Mouse (Mus musculus) CH12.LX (cell line): ENCODE measurements around the gene Cfap126.

Experiments
- CTCF ChIP-seq, 2 experiments: IDR thresholded peaks in 1 of 2; conservative IDR thresholded peaks in 1 of 2; 2 replicates each; pipeline ENCODE4 v1.5.1; 2011 to 2012; ENCODE audit warnings: low read depth in 2 of 2, low read length in 2 of 2, improper control_type of control experiment in 1 of 2, inconsistent platforms in 1 of 2, mild to moderate bottlenecking in 1 of 2, moderate library complexity in 1 of 2
- E2F4 ChIP-seq: IDR thresholded peaks from 2 replicates; pipeline ENCODE4 v1.6.1; 2011; ENCODE audit warnings: low read depth, low read length, improper control_type of control experiment; ENCODE audit not compliant: insufficient replicate concordance
- EP300 ChIP-seq: IDR thresholded peaks from 2 replicates; pipeline ENCODE4 v1.6.1; 2011; ENCODE audit warnings: low read length, improper control_type of control experiment
- JUN ChIP-seq: IDR thresholded peaks from 2 replicates; pipeline ENCODE4 v1.6.1; 2011; ENCODE audit warnings: low read depth, mild to moderate bottlenecking, low read length, improper control_type of control experiment, moderate library complexity; ENCODE audit not compliant: insufficient read depth
- MAFK ChIP-seq: IDR thresholded peaks from 2 replicates; pipeline ENCODE4 v1.6.1; 2011; ENCODE audit warnings: low read length, improper control_type of control experiment; ENCODE audit not compliant: insufficient replicate concordance
- MAX ChIP-seq: IDR thresholded peaks from 2 replicates; pipeline ENCODE4 v1.6.1; 2011; ENCODE audit warnings: low read length, improper control_type of control experiment
- NRF1 ChIP-seq: IDR thresholded peaks from 2 replicates; pipeline ENCODE4 v1.6.1; 2014; ENCODE audit warnings: low read depth, mild to moderate bottlenecking, inconsistent platforms, low read length, improper control_type of control experiment, moderate library complexity
- POLR2A ChIP-seq: IDR thresholded peaks from 2 replicates; pipeline ENCODE4 v1.6.1; 2011; ENCODE audit warnings: low read depth, mild to moderate bottlenecking, improper control_type of control experiment, low read length
- TBP ChIP-seq: conservative IDR thresholded peaks from 2 replicates; pipeline ENCODE4 v1.6.1; 2011; ENCODE audit warnings: low read depth, low read length, improper control_type of control experiment
- USF1 ChIP-seq: IDR thresholded peaks from 2 replicates; pipeline ENCODE4 v1.6.1; 2014; ENCODE audit warnings: low read depth, mild to moderate bottlenecking, inconsistent platforms, low read length, improper control_type of control experiment
- USF2 ChIP-seq: conservative IDR thresholded peaks from 2 replicates; pipeline ENCODE4 v1.6.1; 2011; ENCODE audit warnings: low read depth, low read length, improper control_type of control experiment
- ZNF384 ChIP-seq: IDR thresholded peaks from 2 replicates; pipeline ENCODE4 v1.6.1; 2012; ENCODE audit warnings: low read depth, low read length, improper control_type of control experiment, inconsistent platforms

GRCm38 (mm10) chr1:171118996-171119395, 5.3 kb downstream of the Cfap126 start:
- TF ChIP-seq E2F4: no peak
- no peak for TF ChIP-seq MAFK
- TF ChIP-seq ZNF384: no peak
- no peak for TF ChIP-seq MAX
- no peak for TF ChIP-seq USF2
- TF ChIP-seq CTCF (conservative IDR thresholded peaks at IDR 0.05 in 1 of 2, IDR thresholded peaks at IDR 0.05 in 1 of 2; ENCODE audit: low read depth in 2 of 2, low read length in 2 of 2): no peak
- TF ChIP-seq POLR2A: no peak
- no peak for TF ChIP-seq JUN
- TF ChIP-seq EP300: no peak
- TF ChIP-seq NRF1: no peak
- TF ChIP-seq USF1: no peak
- no peak for TF ChIP-seq TBP
